Mouse (Mus musculus) heart, embryonic 15.5 days (tissue): Measurements from ENCODE around the gene Nxph3. TPM values are rescaled to one million over a fixed set of nuclear protein-coding genes. Genes with fewer than 3 reads are reported as not detected.

Experiments used
- ATAC-seq: fragments of 200-750 bp; cut with Nextera tagmentation; replicated peaks from 2 replicates; pipeline ENCODE4 v1.8.0; 2017; ENCODE audit warnings: low read depth, moderate TSS enrichment; ENCODE audit not compliant: insufficient number of reproducible peaks, insufficient read depth, low FRiP score
- H3K27ac ChIP-seq: fragments of 300-500 bp; sonication (generic); 2 replicates; pipeline ENCODE4 v1.5.1; 2015; ENCODE audit warnings: mild to moderate bottlenecking, inconsistent platforms
- H3K27me3 ChIP-seq: fragments of 300-500 bp; sonication (generic); 2 replicates; pipeline ENCODE4 v1.6.1; 2015; ENCODE audit warnings: inconsistent platforms
- H3K36me3 ChIP-seq: fragments of 300-500 bp; sonication (generic); 2 replicates; pipeline ENCODE4 v1.6.1; 2015; ENCODE audit warnings: mild to moderate bottlenecking, inconsistent platforms
- H3K4me1 ChIP-seq: fragments of 300-500 bp; sonication (generic); replicated peaks from 2 replicates; pipeline ENCODE4 v1.6.1; 2015; ENCODE audit warnings: inconsistent platforms
- H3K4me2 ChIP-seq: fragments of 300-500 bp; sonication (generic); 2 replicates; pipeline ENCODE4 v1.6.1; 2015; ENCODE audit warnings: inconsistent platforms, mild to moderate bottlenecking, moderate library complexity
- H3K4me3 ChIP-seq: fragments of 300-500 bp; sonication (generic); 2 replicates; pipeline ENCODE4 v1.5.1; 2015; ENCODE audit warnings: mild to moderate bottlenecking, inconsistent platforms
- H3K9ac ChIP-seq: fragments of 300-500 bp; sonication (generic); 2 replicates; pipeline ENCODE4 v1.6.1; 2015; ENCODE audit warnings: mild to moderate bottlenecking, inconsistent platforms
- H3K9me3 ChIP-seq: fragments of 300-500 bp; sonication (generic); replicated peaks from 2 replicates; pipeline ENCODE4 v1.6.1; 2016; ENCODE audit warnings: inconsistent platforms
- WGBS: fragments of 180-500 bp; shearing (Covaris S2); methylation state at CpG from one replicate; pipeline ENCODE4 v1.1.7; 2015; ENCODE audit warnings: mixed read lengths; 5-methylcytosine and 5-hydroxymethylcytosine counted together
- polyA plus RNA-seq: library from polyadenylated mRNA; unstranded; fragments of >200 nt; fragmentation: Nextera tagmentation; extraction: Ambion mirVana; gene quantifications from 2 replicates; pipeline ENCODE4 v1.2.1, GENCODE M21; 2015

Gene Nxph3
- polyA plus RNA-seq, 1 experiment from 2014 or later: 0.08 TPM

- 61% methylated on average over 6 of the region's 6 CpGs for WGBS
- no peaks in the 10 kb centered on the region for H3K9me3 ChIP-seq
- no peak overlapping the region for H3K27ac ChIP-seq
- ATAC-seq: no peak
- no peak overlapping the region for H3K4me3 ChIP-seq
- H3K36me3 ChIP-seq: no peaks in the 10 kb centered on the region
- no peak overlapping the region for H3K9ac ChIP-seq
- H3K27me3 ChIP-seq: peaks cover 58% of the 10 kb centered on the region
- H3K4me1 ChIP-seq: peaks cover 34% of the 10 kb centered on the region
- H3K4me2 ChIP-seq: no peak overlapping the region
Measured at GRCm38 (mm10) chr11:95517162-95517561, 2.8 kb upstream of the Nxph3 start.

- WGBS: 12% methylated on average over 5 of the region's 5 CpGs
Measured at GRCm38 (mm10) chr11:95516491-95516911, 2.1 kb upstream of the Nxph3 start.

GRCm38 (mm10) chr11:95515376-95516323 is 1.3 kb upstream of the Nxph3 start:
- H3K4me1 ChIP-seq: peaks cover 23% of the 10 kb centered on the region
- no peak for ATAC-seq
- H3K4me2 ChIP-seq: no peak overlapping the region
- no peaks in the 10 kb centered on the region for H3K36me3 ChIP-seq
- no peak overlapping the region for H3K27ac ChIP-seq
- 60% methylated on average over 17 of the region's 17 CpGs for WGBS
- peaks cover 73% of the 10 kb centered on the region for H3K27me3 ChIP-seq
- peak overlapping the region; percentile 58; the same call in 1 of the 2 replicates for H3K4me3 ChIP-seq
- no peak overlapping the region for H3K9ac ChIP-seq
- no peaks in the 10 kb centered on the region for H3K9me3 ChIP-seq

More at GRCm38 (mm10) chr11:95516491-95516911, 2.1 kb upstream of the Nxph3 start:
- Histone ChIP-seq H3K27ac (no peak overlapping the region), H3K9ac (no peak overlapping the region), H3K36me3 (no peaks in the 10 kb centered on the region), H3K4me1 (peaks cover 31% of the 10 kb centered on the region), H3K27me3 (peaks cover 65% of the 10 kb centered on the region), H3K4me2 (no peak overlapping the region), H3K9me3 (no peaks in the 10 kb centered on the region), H3K4me3 (no peak overlapping the region)
- ATAC-seq: no peak

- under 1% methylated on average over 65 of the region's 66 CpGs for WGBS
- H3K9me3 ChIP-seq: no peaks in the 10 kb centered on the region
- H3K36me3 ChIP-seq: no peaks in the 10 kb centered on the region
- peak; percentile 1; the same call in 1 of the 2 replicates for ATAC-seq
- H3K27ac ChIP-seq: no peak overlapping the region
- H3K4me2 ChIP-seq: peak overlapping the region; percentile 80
- peak overlapping the region; percentile 58 for H3K4me3 ChIP-seq
- H3K27me3 ChIP-seq: peaks cover 82% of the 10 kb centered on the region
- H3K4me1 ChIP-seq: peaks cover 19% of the 10 kb centered on the region
- peak overlapping the region; percentile 23 for H3K9ac ChIP-seq
Measured at GRCm38 (mm10) chr11:95513461-95514297, 691 bp downstream of the Nxph3 start.

- WGBS: 65% methylated on average over 6 of the region's 6 CpGs
- H3K9ac ChIP-seq: no peak overlapping the region
- H3K4me2 ChIP-seq: no peak overlapping the region
- ATAC-seq: no peak
- H3K27ac ChIP-seq: no peak overlapping the region
- H3K4me3 ChIP-seq: no peak overlapping the region
- H3K27me3 ChIP-seq: peaks cover 90% of the 10 kb centered on the region
- H3K4me1 ChIP-seq: peaks cover 23% of the 10 kb centered on the region
- H3K36me3 ChIP-seq: no peaks in the 10 kb centered on the region
- no peaks in the 10 kb centered on the region for H3K9me3 ChIP-seq
Measured at GRCm38 (mm10) chr11:95512383-95512782, 2.0 kb downstream of the Nxph3 start.

- peaks cover 86% of the 10 kb centered on the region for H3K27me3 ChIP-seq
- 90% methylated on average over 1 of the region's 1 CpGs for WGBS
Measured at GRCm38 (mm10) chr11:95511919-95512318, 2.5 kb downstream of the Nxph3 start.

GRCm38 (mm10) chr11:95510631-95511030 is 3.7 kb downstream of the Nxph3 start:
- H3K4me1 ChIP-seq: peaks cover 23% of the 10 kb centered on the region
- no peak for ATAC-seq
- no peak overlapping the region for H3K4me2 ChIP-seq
- no peak overlapping the region for H3K27ac ChIP-seq
- H3K9ac ChIP-seq: no peak overlapping the region
- H3K36me3 ChIP-seq: no peaks in the 10 kb centered on the region
- WGBS: 81% methylated on average over 12 of the region's 12 CpGs
- H3K4me3 ChIP-seq: no peak overlapping the region
- peaks cover 74% of the 10 kb centered on the region for H3K27me3 ChIP-seq
- H3K9me3 ChIP-seq: no peaks in the 10 kb centered on the region

More at GRCm38 (mm10) chr11:95511919-95512318, 2.5 kb downstream of the Nxph3 start:
- peaks cover 23% of the 10 kb centered on the region for H3K4me1 ChIP-seq
- no peak overlapping the region for H3K4me3 ChIP-seq
- no peak for ATAC-seq
- no peak overlapping the region for H3K27ac ChIP-seq
- no peaks in the 10 kb centered on the region for H3K36me3 ChIP-seq
- no peak overlapping the region for H3K4me2 ChIP-seq
- no peak overlapping the region for H3K9ac ChIP-seq
- no peaks in the 10 kb centered on the region for H3K9me3 ChIP-seq

- ATAC-seq: no peak
- 71% methylated on average over 6 of the region's 6 CpGs for WGBS
- H3K27ac ChIP-seq: no peak overlapping the region
- peaks cover 60% of the 10 kb centered on the region for H3K27me3 ChIP-seq
- no peaks in the 10 kb centered on the region for H3K36me3 ChIP-seq
- H3K4me3 ChIP-seq: no peak overlapping the region
- H3K9ac ChIP-seq: no peak overlapping the region
- H3K9me3 ChIP-seq: no peaks in the 10 kb centered on the region
- H3K4me1 ChIP-seq: peaks cover 16% of the 10 kb centered on the region
- no peak overlapping the region for H3K4me2 ChIP-seq
Measured at GRCm38 (mm10) chr11:95509126-95509717, 5.1 kb downstream of the Nxph3 start.

GRCm38 (mm10) chr11:95508211-95508926 is 6.0 kb downstream of the Nxph3 start:
- Histone ChIP-seq H3K27ac (no peak overlapping the region), H3K4me3 (no peak overlapping the region), H3K4me2 (peak overlapping the region; percentile 29; the same call in 1 of the 2 replicates), H3K27me3 (peaks cover 51% of the 10 kb centered on the region), H3K36me3 (no peaks in the 10 kb centered on the region), H3K4me1 (peaks cover 16% of the 10 kb centered on the region), H3K9ac (no peak overlapping the region), H3K9me3 (no peaks in the 10 kb centered on the region)
- no peak for ATAC-seq
- WGBS: 53% methylated on average over 13 of the region's 13 CpGs

- Histone ChIP-seq H3K9ac (no peak overlapping the region), H3K27me3 (peaks cover 45% of the 10 kb centered on the region), H3K36me3 (no peaks in the 10 kb centered on the region), H3K4me1 (peaks cover 14% of the 10 kb centered on the region), H3K4me3 (no peak overlapping the region), H3K4me2 (no peak overlapping the region), H3K9me3 (no peaks in the 10 kb centered on the region), H3K27ac (no peak overlapping the region)
- WGBS: 73% methylated on average over 5 of the region's 5 CpGs
- ATAC-seq: no peak
Measured at GRCm38 (mm10) chr11:95507785-95508184, 6.6 kb downstream of the Nxph3 start.
